Mouse (Mus musculus) limb, embryonic 10.5 days (tissue): Measurements from ENCODE around the gene Stard9. TPM values are rescaled to one million over a fixed set of nuclear protein-coding genes. Genes with fewer than 3 reads are reported as not detected.
"Not testable (repeated sequence)": the region's sequence is repeated elsewhere in the genome, so short reads cannot be mapped to it uniquely, and the experiment has no call there.

Experiments used
- DNase-seq: peaks from one replicate; pipeline ENCODE4 v3.0.0-alpha.2; 2017; ENCODE audit warnings: low spot score
- H3K27ac ChIP-seq: fragments of 300-500 bp; sonication (generic); 2 replicates; pipeline ENCODE4 v1.5.1; 2016; ENCODE audit warnings: mild to moderate bottlenecking
- H3K27me3 ChIP-seq: fragments of 300-500 bp; sonication (generic); 2 replicates; pipeline ENCODE4 v1.6.1; 2016; ENCODE audit warnings: low read depth, mild to moderate bottlenecking; ENCODE audit not compliant: poor library complexity, severe bottlenecking
- H3K36me3 ChIP-seq: fragments of 300-500 bp; sonication (generic); 2 replicates; pipeline ENCODE4 v1.6.1; 2016; ENCODE audit warnings: mild to moderate bottlenecking, moderate library complexity
- H3K4me1 ChIP-seq: fragments of 300-500 bp; sonication (generic); 2 replicates; pipeline ENCODE4 v1.6.1; 2016
- H3K4me3 ChIP-seq: fragments of 300-500 bp; sonication (generic); 2 replicates; pipeline ENCODE4 v1.5.1; 2016; ENCODE audit warnings: mild to moderate bottlenecking, moderate library complexity
- H3K9me3 ChIP-seq: fragments of 300-500 bp; sonication (generic); replicated peaks from 2 replicates; pipeline ENCODE4 v1.6.1; 2016; ENCODE audit warnings: mild to moderate bottlenecking
- WGBS: fragments of 180-500 bp; shearing (Covaris S2); methylation state at CpG from one replicate; pipeline ENCODE4 v1.1.7; 2016; 5-methylcytosine and 5-hydroxymethylcytosine counted together
- polyA plus RNA-seq: library from polyadenylated mRNA; unstranded; fragments of >200 nt; fragmentation: Nextera tagmentation; extraction: Ambion mirVana; gene quantifications from 2 replicates; pipeline ENCODE4 v1.2.1, GENCODE M21; 2016

The Stard9 gene
- polyA plus RNA-seq, 1 experiment from 2014 or later: 3.1 TPM

GRCm38 (mm10) chr2:120660486-120661078 is 31.7 kb downstream of the Stard9 start:
- DNase-seq: no peak
- Histone ChIP-seq H3K4me1 (no peaks in the 10 kb centered on the region), H3K27me3 (no peaks in the 10 kb centered on the region), H3K36me3 (no peaks in the 10 kb centered on the region), H3K27ac (no peak overlapping the region), H3K4me3 (no peak overlapping the region), H3K9me3 (no peaks in the 10 kb centered on the region)
- WGBS: 87% methylated on average over 5 of the region's 5 CpGs

- Histone ChIP-seq H3K27ac (no peak overlapping the region), H3K4me3 (no peak overlapping the region), H3K4me1 (no peaks in the 10 kb centered on the region), H3K27me3 (no peaks in the 10 kb centered on the region), H3K36me3 (no peaks in the 10 kb centered on the region), H3K9me3 (no peaks in the 10 kb centered on the region)
- DNase-seq: no peak
Measured at GRCm38 (mm10) chr2:120662766-120663165, 33.8 kb downstream of the Stard9 start.

- no peak for DNase-seq
- Histone ChIP-seq H3K27me3 (no peaks in the 10 kb centered on the region), H3K4me3 (no peak overlapping the region), H3K36me3 (no peaks in the 10 kb centered on the region), H3K4me1 (no peaks in the 10 kb centered on the region), H3K27ac (no peak overlapping the region), H3K9me3 (no peaks in the 10 kb centered on the region)
- WGBS: 72% methylated on average over 3 of the region's 3 CpGs
Measured at GRCm38 (mm10) chr2:120663491-120664154, 34.7 kb downstream of the Stard9 start.

DNA sequence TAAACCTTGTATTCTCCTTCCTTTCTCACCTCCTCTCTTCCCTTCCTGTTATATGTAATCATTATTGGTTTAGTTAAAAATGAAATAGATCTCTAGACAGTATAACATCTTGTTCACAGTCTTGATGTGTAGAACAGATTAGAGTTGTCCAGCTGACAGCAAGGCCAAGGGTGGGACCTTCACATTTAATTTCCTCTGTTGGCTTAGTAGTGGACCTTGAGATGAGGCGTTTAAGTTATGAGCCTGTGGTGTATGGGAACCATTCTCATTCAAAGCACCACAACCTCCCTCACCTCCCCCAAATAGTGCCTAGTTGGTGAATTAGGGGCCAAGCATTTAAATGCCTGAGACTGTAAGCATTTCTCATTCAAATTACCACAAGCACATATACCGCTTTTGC is 38.5 kb downstream of the Stard9 start:
- Histone ChIP-seq H3K36me3 (no peaks in the 10 kb centered on the region), H3K4me1 (no peaks in the 10 kb centered on the region), H3K27ac (no peak overlapping the region), H3K4me3 (no peak overlapping the region), H3K9me3 (no peaks in the 10 kb centered on the region), H3K27me3 (no peaks in the 10 kb centered on the region)
- DNase-seq: no peak
- WGBS: 93% methylated on average over 2 of the region's 2 CpGs

DNA sequence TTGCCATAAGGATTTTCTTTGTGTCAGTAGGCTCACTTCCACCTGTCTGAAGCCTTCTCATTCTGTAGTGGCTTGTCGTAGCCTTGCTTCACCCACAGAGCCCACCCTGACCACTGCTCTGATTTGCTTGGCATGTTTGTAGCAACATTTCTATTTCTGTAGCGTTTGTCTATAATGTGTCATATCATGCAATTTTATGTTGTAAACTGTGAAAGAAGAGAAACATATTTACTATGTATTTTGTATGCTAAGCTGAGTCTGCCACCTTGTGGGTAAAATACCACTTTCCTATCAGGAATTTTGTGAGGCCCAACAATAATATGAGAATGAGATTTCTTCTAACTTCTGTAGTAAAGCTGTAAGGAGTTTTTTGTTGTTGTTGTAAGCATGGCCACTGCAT is 41.3 kb downstream of the Stard9 start:
- 90% methylated on average over 2 of the region's 2 CpGs for WGBS
- no peak for DNase-seq
- H3K4me3 ChIP-seq: no peak overlapping the region

GRCm38 (mm10) chr2:120681151-120681550 is 52.2 kb downstream of the Stard9 start:
- WGBS: 94% methylated on average over 7 of the region's 7 CpGs
- H3K4me1 ChIP-seq, H3K27ac ChIP-seq, H3K36me3 ChIP-seq, H3K9me3 ChIP-seq, H3K4me3 ChIP-seq, DNase-seq, H3K27me3 ChIP-seq: not testable (repeated sequence)

More for the DNA sequence above, 41.3 kb downstream of the Stard9 start:
- Histone ChIP-seq H3K36me3 (no peaks in the 10 kb centered on the region), H3K4me1 (no peaks in the 10 kb centered on the region), H3K27me3 (no peaks in the 10 kb centered on the region), H3K27ac (no peak overlapping the region), H3K9me3 (no peaks in the 10 kb centered on the region)

GRCm38 (mm10) chr2:120697767-120698166 is 68.8 kb downstream of the Stard9 start:
- WGBS: 80% methylated on average over 5 of the region's 5 CpGs

DNA sequence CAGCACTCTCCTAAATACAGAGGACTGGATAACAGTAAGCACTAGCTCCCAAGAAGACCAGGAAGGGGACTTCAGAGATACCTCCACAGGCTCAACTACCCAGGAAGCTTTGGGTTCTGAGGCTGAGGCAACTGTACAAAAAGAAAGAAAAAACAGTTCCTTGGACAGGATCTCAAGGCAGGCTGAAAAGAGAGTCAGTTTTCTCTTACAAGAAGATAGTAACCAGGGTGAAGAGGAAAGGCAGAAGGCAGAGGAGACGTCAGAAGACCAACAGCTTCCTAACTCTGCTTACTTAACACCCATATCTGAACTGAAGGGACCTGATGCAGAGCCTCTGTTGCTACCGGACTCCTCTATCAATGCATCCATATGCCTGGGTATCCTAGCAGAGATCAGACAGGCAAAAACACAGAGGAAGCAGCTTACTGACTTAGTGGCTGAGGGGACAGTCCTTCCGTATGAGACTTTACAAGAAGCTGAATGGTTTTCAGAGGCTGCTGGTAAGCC is 71.5 kb downstream of the Stard9 start:
- Histone ChIP-seq H3K4me3 (no peak overlapping the region), H3K36me3 (peaks cover 3% of the 10 kb centered on the region; the same call in 1 of the 2 replicates), H3K4me1 (no peaks in the 10 kb centered on the region), H3K9me3 (no peaks in the 10 kb centered on the region), H3K27ac (no peak overlapping the region), H3K27me3 (no peaks in the 10 kb centered on the region)
- WGBS: 89% methylated on average over 3 of the region's 3 CpGs
- DNase-seq: no peak

More at GRCm38 (mm10) chr2:120697767-120698166, 68.8 kb downstream of the Stard9 start:
- Histone ChIP-seq H3K9me3 (no peaks in the 10 kb centered on the region), H3K4me1 (no peaks in the 10 kb centered on the region), H3K4me3 (no peak overlapping the region), H3K27ac (no peak overlapping the region), H3K27me3 (no peaks in the 10 kb centered on the region), H3K36me3 (peaks cover 3% of the 10 kb centered on the region; the same call in 1 of the 2 replicates)
- DNase-seq: no peak

- 85% methylated on average over 5 of the region's 5 CpGs for WGBS
- H3K27ac ChIP-seq: no peak overlapping the region
- H3K4me1 ChIP-seq: no peaks in the 10 kb centered on the region
- no peak overlapping the region for H3K4me3 ChIP-seq
- no peaks in the 10 kb centered on the region for H3K9me3 ChIP-seq
- H3K27me3 ChIP-seq: no peaks in the 10 kb centered on the region
- DNase-seq: no peak
- no peaks in the 10 kb centered on the region for H3K36me3 ChIP-seq
Measured at GRCm38 (mm10) chr2:120702675-120703074, 73.8 kb downstream of the Stard9 start.

DNA sequence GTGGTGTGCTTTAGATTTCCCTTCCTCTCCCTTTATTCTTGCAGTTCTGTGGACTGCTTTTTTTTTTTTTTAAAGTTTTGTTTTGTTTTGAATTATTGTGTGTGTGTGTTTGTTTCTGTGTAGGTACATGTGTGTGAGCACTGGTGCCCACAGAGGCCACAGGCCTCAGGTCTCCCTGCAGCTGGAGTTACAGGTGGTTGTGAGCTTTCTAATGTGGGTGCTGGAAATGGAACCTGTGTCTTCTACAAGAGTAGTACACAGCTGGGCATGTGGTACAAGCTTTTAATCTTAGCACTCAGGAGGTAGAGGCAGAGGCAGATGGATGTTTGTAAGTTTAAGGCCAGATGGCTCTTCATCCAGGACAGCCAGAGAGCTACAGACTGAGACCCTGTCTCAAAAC is 78.1 kb downstream of the Stard9 start:
- DNase-seq: no peak
- no peaks in the 10 kb centered on the region for H3K27me3 ChIP-seq
- peaks cover 1% of the 10 kb centered on the region; the same call in 1 of the 2 replicates for H3K36me3 ChIP-seq
- H3K9me3 ChIP-seq: no peaks in the 10 kb centered on the region
- H3K4me1 ChIP-seq: no peaks in the 10 kb centered on the region
- H3K4me3 ChIP-seq: no peak overlapping the region
- no peak overlapping the region for H3K27ac ChIP-seq

- Histone ChIP-seq H3K4me1 (no peaks in the 10 kb centered on the region), H3K27me3 (no peaks in the 10 kb centered on the region), H3K27ac (no peak overlapping the region), H3K36me3 (peaks cover 33% of the 10 kb centered on the region), H3K4me3 (no peak overlapping the region), H3K9me3 (no peaks in the 10 kb centered on the region)
- WGBS: 91% methylated on average over 3 of the region's 3 CpGs
- no peak for DNase-seq
Measured at GRCm38 (mm10) chr2:120710154-120710553, 81.2 kb downstream of the Stard9 start.

DNA sequence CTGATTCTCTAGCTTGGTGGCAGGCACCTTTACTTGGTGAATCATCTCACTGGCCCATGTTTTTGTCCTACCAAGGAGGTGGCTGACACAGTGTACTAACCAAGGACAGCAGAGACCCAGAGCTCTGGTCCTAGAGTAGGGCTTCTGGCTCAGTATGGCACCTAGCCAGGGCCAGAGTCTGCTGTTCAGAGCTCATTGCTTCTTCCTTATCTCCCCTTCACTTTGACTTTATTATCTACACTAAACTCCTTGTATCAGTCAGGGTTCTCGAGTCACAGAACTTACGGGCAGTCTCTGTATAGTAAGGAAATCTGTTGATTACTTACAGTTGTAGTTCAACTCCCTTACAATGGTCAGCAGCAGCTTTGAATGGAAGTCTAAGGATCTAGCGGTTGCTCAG is 82.0 kb downstream of the Stard9 start:
- Histone ChIP-seq H3K4me1 (no peaks in the 10 kb centered on the region), H3K4me3 (no peak overlapping the region), H3K36me3 (peaks cover 36% of the 10 kb centered on the region), H3K9me3 (no peaks in the 10 kb centered on the region), H3K27me3 (no peaks in the 10 kb centered on the region), H3K27ac (no peak overlapping the region)
- DNase-seq: no peak
- 97% methylated on average over 3 of the region's 3 CpGs for WGBS

GRCm38 (mm10) chr2:120713441-120713840 is 84.5 kb downstream of the Stard9 start:
- Histone ChIP-seq H3K36me3 (peaks cover 60% of the 10 kb centered on the region), H3K4me1 (no peaks in the 10 kb centered on the region), H3K27me3 (no peaks in the 10 kb centered on the region), H3K4me3 (no peak overlapping the region), H3K27ac (no peak overlapping the region), H3K9me3 (no peaks in the 10 kb centered on the region)
- WGBS: 96% methylated on average over 3 of the region's 3 CpGs
- no peak for DNase-seq
